Mouse (Mus musculus) 416B (cell line): ENCODE results near the gene Lyrm9.

Experiments used
- DNase-seq: peaks from one replicate; pipeline ENCODE4 v3.0.0; 2011; ENCODE audit warnings: low read depth

Gene Lyrm9

GRCm38 (mm10) chr11:78815986-78816792, 10.2 kb upstream of the Lyrm9 start:
- no peak for DNase-seq

GRCm38 (mm10) chr11:78817311-78818022, 8.9 kb upstream of the Lyrm9 start:
- no peak for DNase-seq

GRCm38 (mm10) chr11:78820337-78821000, 5.9 kb upstream of the Lyrm9 start:
- DNase-seq: no peak

GRCm38 (mm10) chr11:78822792-78823498, 3.4 kb upstream of the Lyrm9 start:
- DNase-seq: peak; percentile 76

- no peak for DNase-seq
Measured at GRCm38 (mm10) chr11:78827546-78827945, 1.2 kb downstream of the Lyrm9 start.

GRCm38 (mm10) chr11:78828386-78828785, 2.0 kb downstream of the Lyrm9 start:
- peak; percentile 89 for DNase-seq

- no peak for DNase-seq
Measured at GRCm38 (mm10) chr11:78829373-78829772, 3.0 kb downstream of the Lyrm9 start.

- peak; percentile 68 for DNase-seq
Measured at GRCm38 (mm10) chr11:78830180-78830579, 3.8 kb downstream of the Lyrm9 start.

- no peak for DNase-seq
Measured at GRCm38 (mm10) chr11:78831716-78832115, 5.3 kb downstream of the Lyrm9 start.

- DNase-seq: peak; percentile 26
Measured at GRCm38 (mm10) chr11:78832117-78832726, 5.8 kb downstream of the Lyrm9 start.

- DNase-seq: peak; percentile 98
Measured at GRCm38 (mm10) chr11:78832816-78833314, 6.5 kb downstream of the Lyrm9 start.

GRCm38 (mm10) chr11:78836486-78836885, 10.1 kb downstream of the Lyrm9 start:
- no peak for DNase-seq

- DNase-seq: peak; percentile 59
Measured at GRCm38 (mm10) chr11:78837989-78838388, 11.6 kb downstream of the Lyrm9 start.

GRCm38 (mm10) chr11:78839491-78839890, 13.1 kb downstream of the Lyrm9 start:
- no peak for DNase-seq

- DNase-seq: no peak
Measured at GRCm38 (mm10) chr11:78840141-78840540, 13.8 kb downstream of the Lyrm9 start.

GRCm38 (mm10) chr11:78841987-78842386, 15.6 kb downstream of the Lyrm9 start:
- DNase-seq: no peak

- DNase-seq: peak; percentile 80
Measured at GRCm38 (mm10) chr11:78846620-78847019, 20.2 kb downstream of the Lyrm9 start.

- DNase-seq: no peak
Measured at GRCm38 (mm10) chr11:78847884-78848848, 21.8 kb downstream of the Lyrm9 start.

- DNase-seq: no peak
Measured at GRCm38 (mm10) chr11:78849859-78850258, 23.5 kb downstream of the Lyrm9 start.

- DNase-seq: no peak
Measured at GRCm38 (mm10) chr11:78851216-78851870, 25.0 kb downstream of the Lyrm9 start.
